Mouse (Mus musculus) heart, embryonic 11.5 days (tissue): Measurements from ENCODE around the gene Kif1b. TPM values are rescaled to one million over a fixed set of nuclear protein-coding genes. Genes with fewer than 3 reads are reported as not detected.

Experiments
- ATAC-seq: fragments of 200-750 bp; cut with Nextera tagmentation; replicated peaks from 2 replicates; pipeline ENCODE4 v1.8.0; 2017; ENCODE audit warnings: moderate library complexity; ENCODE audit not compliant: insufficient number of reproducible peaks, low FRiP score, low TSS enrichment
- H3K27ac ChIP-seq: fragments of 300-500 bp; sonication (generic); 2 replicates; pipeline ENCODE4 v1.5.1; 2014; ENCODE audit warnings: mild to moderate bottlenecking, low read depth, low read length
- H3K27me3 ChIP-seq: fragments of 300-500 bp; sonication (generic); 2 replicates; pipeline ENCODE4 v1.6.1; 2014; ENCODE audit warnings: mild to moderate bottlenecking, low read length, mixed read lengths; ENCODE audit not compliant: control insufficient read depth, insufficient read depth
- H3K36me3 ChIP-seq: fragments of 300-500 bp; sonication (generic); 2 replicates; pipeline ENCODE4 v1.6.1; 2014; ENCODE audit warnings: mild to moderate bottlenecking, low read length, moderate library complexity, mixed read lengths; ENCODE audit not compliant: control insufficient read depth, insufficient read depth
- H3K4me1 ChIP-seq: fragments of 300-500 bp; sonication (generic); 2 replicates; pipeline ENCODE4 v1.6.1; 2014; ENCODE audit warnings: low read length; ENCODE audit not compliant: control insufficient read depth, insufficient read depth
- H3K4me2 ChIP-seq: fragments of 300-500 bp; sonication (generic); 2 replicates; pipeline ENCODE4 v1.6.1; 2014; ENCODE audit warnings: mild to moderate bottlenecking, moderate library complexity
- H3K4me3 ChIP-seq: fragments of 300-500 bp; sonication (generic); 2 replicates; pipeline ENCODE4 v1.5.1; 2014; ENCODE audit warnings: low read depth, low read length
- H3K9ac ChIP-seq: fragments of 300-500 bp; sonication (generic); 2 replicates; pipeline ENCODE4 v1.6.1; 2014; ENCODE audit warnings: mild to moderate bottlenecking, low read depth, low read length, moderate library complexity
- H3K9me3 ChIP-seq: fragments of 300-500 bp; sonication (generic); replicated peaks from 2 replicates; pipeline ENCODE4 v1.6.1; 2016; ENCODE audit warnings: low read length; ENCODE audit not compliant: control insufficient read depth
- WGBS: fragments of 180-500 bp; shearing (Covaris S2); extraction: QIAGEN DNeasy Blood & Tissue Kit; methylation state at CpG from one replicate; pipeline ENCODE4 v1.1.7; 2014; ENCODE audit not compliant: insufficient replicate concordance; 5-methylcytosine and 5-hydroxymethylcytosine counted together
- polyA plus RNA-seq: library from polyadenylated mRNA; unstranded; fragments of >200 nt; fragmentation: Nextera tagmentation; extraction: Ambion mirVana; gene quantifications from 2 replicates; pipeline ENCODE4 v1.2.1, GENCODE M21; 2014

Gene Kif1b
- polyA plus RNA-seq, 1 experiment from 2014 or later = 47.8 TPM

GRCm38 (mm10) chr4:149306712-149307595, 539 bp downstream of the Kif1b start:
- Histone ChIP-seq H3K4me1 (peaks cover 20% of the 10 kb centered on the region), H3K4me3 (peak overlapping the region; percentile 82), H3K9me3 (no peaks in the 10 kb centered on the region), H3K36me3 (no peaks in the 10 kb centered on the region), H3K9ac (peak overlapping the region; percentile 97), H3K27me3 (no peaks in the 10 kb centered on the region), H3K4me2 (peak overlapping the region; percentile 89), H3K27ac (peak overlapping the region; percentile 90)
- peak; percentile 44 for ATAC-seq
- WGBS = under 1% methylated on average over 52 of the region's 83 CpGs

DNA sequence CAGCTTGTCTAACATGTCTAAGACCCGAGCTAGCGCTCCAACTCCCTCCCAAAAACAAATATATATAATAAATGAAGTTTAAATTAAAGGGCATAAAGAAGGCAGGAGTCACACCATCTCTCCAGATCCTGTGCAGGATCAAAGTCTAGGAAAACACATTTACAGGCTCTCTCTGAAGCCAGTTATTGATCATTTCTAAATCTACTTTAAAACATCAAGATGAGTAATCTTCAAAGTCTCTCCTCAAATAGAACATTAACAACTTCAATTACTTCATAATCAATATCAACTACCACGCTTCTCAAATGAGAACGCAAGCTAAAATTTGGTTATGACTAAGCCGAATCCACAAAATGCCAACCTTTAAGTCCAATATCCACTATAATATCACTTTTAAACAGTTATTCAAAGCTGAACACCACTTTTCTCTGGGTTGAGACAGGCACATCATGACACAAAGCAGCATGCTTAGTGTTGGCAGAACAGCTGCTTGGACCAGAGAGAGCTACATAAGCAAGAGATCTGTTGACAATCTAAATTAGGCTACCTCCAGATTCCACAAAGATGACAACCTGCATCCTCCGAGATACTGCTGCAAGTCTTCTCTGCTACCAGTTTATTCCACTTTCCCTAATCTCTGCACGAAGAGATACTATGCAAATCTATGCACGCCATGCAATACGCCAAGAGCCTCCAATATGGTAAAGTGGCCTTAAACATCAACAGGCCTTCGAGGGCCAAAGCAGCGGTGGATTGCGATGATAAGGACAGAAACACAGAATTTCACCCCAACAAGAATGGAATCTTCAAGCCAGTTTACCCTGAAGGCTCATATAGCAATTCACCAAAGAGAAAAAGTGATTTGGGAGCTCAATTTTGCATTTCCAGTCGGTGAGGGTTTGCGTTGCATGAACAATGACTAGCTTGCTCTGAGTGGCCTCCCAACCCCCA, 1.5 kb downstream of the Kif1b start:
- Histone ChIP-seq H3K27me3 (no peaks in the 10 kb centered on the region), H3K4me3 (peak overlapping the region; percentile 82), H3K36me3 (no peaks in the 10 kb centered on the region), H3K27ac (peak overlapping the region; percentile 90), H3K9ac (peak overlapping the region; percentile 97), H3K4me2 (peak overlapping the region; percentile 89), H3K9me3 (no peaks in the 10 kb centered on the region), H3K4me1 (peaks cover 22% of the 10 kb centered on the region)
- WGBS = 35% methylated on average over 14 of the region's 14 CpGs
- no peak for ATAC-seq

DNA sequence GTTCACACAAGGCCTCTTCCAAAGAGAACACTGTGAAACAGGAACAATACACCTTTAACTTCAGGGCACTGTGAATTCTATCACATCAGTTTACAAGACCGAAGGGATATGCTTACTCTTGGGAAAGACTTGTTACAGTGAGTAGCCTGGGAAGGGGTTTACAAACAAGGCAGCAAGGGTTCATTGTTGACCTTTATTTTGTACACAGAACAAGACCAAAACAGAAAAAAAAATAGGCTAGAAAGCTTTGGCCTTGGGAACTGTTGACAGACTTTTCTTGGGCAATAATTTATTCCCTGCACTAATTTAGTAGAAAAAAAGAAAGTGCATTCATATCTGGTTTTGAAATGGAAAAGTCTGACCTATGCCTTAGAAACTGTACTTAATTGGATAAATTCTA, 3.0 kb downstream of the Kif1b start:
- 82% methylated on average over 1 of the region's 1 CpGs for WGBS
- no peak for ATAC-seq
- Histone ChIP-seq H3K4me2 (no peak overlapping the region), H3K9ac (no peak overlapping the region), H3K27ac (no peak overlapping the region), H3K27me3 (no peaks in the 10 kb centered on the region), H3K4me3 (no peak overlapping the region), H3K36me3 (no peaks in the 10 kb centered on the region), H3K4me1 (peaks cover 22% of the 10 kb centered on the region), H3K9me3 (no peaks in the 10 kb centered on the region)

GRCm38 (mm10) chr4:149303502-149303901, 4.0 kb downstream of the Kif1b start:
- Histone ChIP-seq H3K36me3 (no peaks in the 10 kb centered on the region), H3K4me3 (no peak overlapping the region), H3K4me1 (peaks cover 22% of the 10 kb centered on the region), H3K4me2 (peak overlapping the region; percentile 9; the same call in 1 of the 2 replicates), H3K9ac (no peak overlapping the region), H3K27me3 (no peaks in the 10 kb centered on the region), H3K27ac (no peak overlapping the region), H3K9me3 (no peaks in the 10 kb centered on the region)
- ATAC-seq = no peak
- 53% methylated on average over 5 of the region's 5 CpGs for WGBS

DNA sequence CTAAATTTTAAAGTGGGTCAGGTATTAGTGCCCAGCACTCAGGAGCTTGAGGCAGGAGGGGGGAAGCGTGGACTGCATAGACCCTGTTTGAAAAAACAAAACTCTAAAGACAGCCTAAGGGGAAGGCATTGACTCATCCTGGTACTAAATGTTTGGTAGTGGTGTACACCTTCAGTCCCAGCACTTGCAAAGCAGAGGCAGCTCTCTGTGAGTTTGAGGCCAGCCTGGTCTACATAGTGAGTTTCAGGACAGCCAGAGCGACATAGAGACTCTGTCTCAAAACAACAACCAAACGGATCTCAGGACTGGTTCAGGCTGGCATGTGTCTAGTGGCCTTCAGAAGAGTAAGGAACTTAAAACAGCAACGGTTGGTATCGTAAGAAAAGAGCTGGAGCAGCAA, 4.7 kb downstream of the Kif1b start:
- Histone ChIP-seq H3K9me3 (no peaks in the 10 kb centered on the region), H3K27me3 (no peaks in the 10 kb centered on the region), H3K27ac (no peak overlapping the region), H3K4me1 (peaks cover 22% of the 10 kb centered on the region), H3K9ac (no peak overlapping the region), H3K36me3 (no peaks in the 10 kb centered on the region), H3K4me2 (no peak overlapping the region), H3K4me3 (no peak overlapping the region)
- 80% methylated on average over 5 of the region's 5 CpGs for WGBS
- no peak for ATAC-seq

DNA sequence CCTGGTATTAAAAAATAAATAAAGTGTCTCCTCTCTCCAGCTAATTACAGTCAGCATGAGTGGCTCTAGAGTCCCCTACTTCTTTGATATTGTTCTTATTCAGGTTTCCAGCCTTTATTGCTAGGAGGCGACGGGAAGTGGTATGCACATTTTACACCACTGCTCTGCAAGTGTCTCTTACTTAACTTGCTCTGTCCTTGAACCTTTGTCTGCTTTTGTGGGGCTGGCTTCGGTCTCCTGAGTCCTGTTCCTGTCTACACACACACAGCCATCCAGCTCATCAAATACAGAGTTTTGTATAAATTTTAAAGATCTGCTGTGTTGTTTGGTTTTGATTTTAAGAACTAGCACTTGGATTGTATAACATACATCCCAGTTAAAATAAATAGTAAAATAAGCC, 5.4 kb downstream of the Kif1b start:
- Histone ChIP-seq H3K4me3 (no peak overlapping the region), H3K36me3 (no peaks in the 10 kb centered on the region), H3K4me2 (no peak overlapping the region), H3K9me3 (no peaks in the 10 kb centered on the region), H3K27me3 (no peaks in the 10 kb centered on the region), H3K27ac (no peak overlapping the region), H3K9ac (no peak overlapping the region), H3K4me1 (peaks cover 22% of the 10 kb centered on the region)
- 75% methylated on average over 3 of the region's 3 CpGs for WGBS
- ATAC-seq = no peak

DNA sequence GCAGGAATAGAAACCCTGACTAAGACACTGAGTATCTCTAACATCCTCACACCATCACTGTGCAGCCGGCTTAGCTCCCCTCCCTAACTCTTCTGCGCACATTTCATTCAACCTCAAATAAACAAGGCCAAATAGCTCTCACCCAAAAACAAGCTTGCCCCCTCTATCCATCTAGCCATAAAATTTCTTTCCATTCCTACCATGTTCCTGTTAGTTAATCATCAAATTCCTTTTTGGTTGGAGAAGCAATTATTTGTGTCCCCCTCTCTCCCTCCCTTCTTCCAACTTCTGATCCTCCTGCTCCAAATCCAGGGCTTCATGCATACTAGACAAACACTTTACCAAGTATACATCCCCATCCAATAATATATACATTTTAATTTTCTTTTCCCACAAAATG, 11.0 kb downstream of the Kif1b start:
- no peaks in the 10 kb centered on the region for H3K27me3 ChIP-seq
- no peak overlapping the region for H3K4me3 ChIP-seq
- H3K9ac ChIP-seq = no peak overlapping the region
- no peaks in the 10 kb centered on the region for H3K36me3 ChIP-seq
- 85% methylated on average over 2 of the region's 2 CpGs for WGBS
- no peak for ATAC-seq
- H3K4me2 ChIP-seq = no peak overlapping the region
- peaks cover 9% of the 10 kb centered on the region for H3K4me1 ChIP-seq
- H3K27ac ChIP-seq = no peak overlapping the region
- no peaks in the 10 kb centered on the region for H3K9me3 ChIP-seq

GRCm38 (mm10) chr4:149292984-149293383, 14.5 kb downstream of the Kif1b start:
- Histone ChIP-seq H3K4me2 (no peak overlapping the region), H3K9me3 (no peaks in the 10 kb centered on the region), H3K9ac (no peak overlapping the region), H3K36me3 (peaks cover 6% of the 10 kb centered on the region; the same call in 1 of the 2 replicates), H3K4me3 (no peak overlapping the region), H3K27me3 (no peaks in the 10 kb centered on the region), H3K27ac (no peak overlapping the region), H3K4me1 (peaks cover 9% of the 10 kb centered on the region)
- no peak for ATAC-seq
- 71% methylated on average over 5 of the region's 5 CpGs for WGBS
